Mouse (Mus musculus) MEL (cell line): ENCODE measurements around the gene Fam19a2. TPM values are rescaled to one million over a fixed set of nuclear protein-coding genes. Genes with fewer than 3 reads are reported as not detected.

Experiments used
- DNase-seq: peaks from one replicate; pipeline ENCODE4 v3.0.0; 2011; ENCODE audit warnings: low read depth, low spot score
- H3K27ac ChIP-seq: 2 replicates; pipeline ENCODE4 v1.5.1; 2012; ENCODE audit warnings: low read depth, mild to moderate bottlenecking, control low read depth, low read length, moderate library complexity; ENCODE audit not compliant: control insufficient read depth
- H3K27me3 ChIP-seq, 2 experiments: fragments of 150-350 bp in 1 of 2; sonication (generic) in 1 of 2; 2 replicates each; pipeline ENCODE4 v1.6.1; 2012; ENCODE audit warnings: low read length in 2 of 2, mild to moderate bottlenecking in 2 of 2, improper control_type of control experiment in 1 of 2, moderate library complexity in 1 of 2; ENCODE audit not compliant: insufficient read depth in 2 of 2, control insufficient read depth in 1 of 2
- H3K36me3 ChIP-seq, 2 experiments: 2 replicates each; pipeline ENCODE4 v1.6.1; 2012 to 2014; ENCODE audit warnings: low read length in 2 of 2, improper control_type of control experiment in 1 of 2, inconsistent platforms in 1 of 2, mild to moderate bottlenecking in 1 of 2; ENCODE audit not compliant: insufficient read depth in 2 of 2, control insufficient read depth in 1 of 2
- H3K4me1 ChIP-seq, 2 experiments: fragments of 150-350 bp in 1 of 2; sonication (generic) in 1 of 2; 2 replicates each; pipeline ENCODE4 v1.6.1; 2012; ENCODE audit warnings: low read length in 2 of 2, improper control_type of control experiment in 1 of 2, mild to moderate bottlenecking in 1 of 2; ENCODE audit not compliant: insufficient read depth in 2 of 2, control insufficient read depth in 1 of 2
- H3K4me3 ChIP-seq, 2 experiments: fragments of 150-350 bp in 1 of 2; sonication (generic) in 1 of 2; 2 replicates each; pipeline ENCODE4 v1.5.1; 2012; ENCODE audit warnings: low read depth in 2 of 2, low read length in 2 of 2, mild to moderate bottlenecking in 2 of 2, moderate library complexity in 2 of 2, control low read depth in 1 of 2, improper control_type of control experiment in 1 of 2; ENCODE audit not compliant: control insufficient read depth in 1 of 2, insufficient read depth in 1 of 2
- H3K79me2 ChIP-seq: 2 replicates; pipeline ENCODE4 v1.6.1; 2012; ENCODE audit warnings: mild to moderate bottlenecking, low read length, moderate library complexity; ENCODE audit not compliant: control insufficient read depth, poor library complexity, insufficient read depth
- H3K9ac ChIP-seq: 2 replicates; pipeline ENCODE4 v1.6.1; 2012; ENCODE audit warnings: low read depth, mild to moderate bottlenecking, control low read depth, low read length, moderate library complexity; ENCODE audit not compliant: control insufficient read depth, poor library complexity, severe bottlenecking
- H3K9me3 ChIP-seq: fragments of 150-350 bp; sonication (generic); replicated peaks from 2 replicates; pipeline ENCODE4 v1.6.1; 2012; ENCODE audit warnings: mild to moderate bottlenecking, low read length, improper control_type of control experiment, moderate library complexity; ENCODE audit not compliant: insufficient read depth
- BHLHE40 ChIP-seq: IDR thresholded peaks from 2 replicates; pipeline ENCODE4 v1.6.1; 2012; ENCODE audit warnings: low read depth, mild to moderate bottlenecking, inconsistent platforms, low read length, improper control_type of control experiment, borderline replicate concordance
- CHD1 ChIP-seq: IDR thresholded peaks from 2 replicates; pipeline ENCODE4 v1.6.1; 2012; ENCODE audit warnings: low read depth, mild to moderate bottlenecking, inconsistent platforms, low read length, improper control_type of control experiment
- CHD2 ChIP-seq: IDR thresholded peaks from 2 replicates; pipeline ENCODE4 v1.6.1; 2011; ENCODE audit warnings: low read length, improper control_type of control experiment
- CTCF ChIP-seq, 3 experiments: IDR thresholded peaks in 2 of 3; conservative IDR thresholded peaks in 1 of 3; 2 replicates each; pipeline ENCODE4 v1.5.1; 2011 to 2012; ENCODE audit warnings: low read length in 3 of 3, low read depth in 2 of 3, mild to moderate bottlenecking in 2 of 3, improper control_type of control experiment in 1 of 3, inconsistent platforms in 1 of 3, mixed read lengths in 1 of 3, moderate library complexity in 1 of 3; ENCODE audit not compliant: control insufficient read depth in 1 of 3, insufficient read depth in 1 of 3, poor library complexity in 1 of 3, severe bottlenecking in 1 of 3
- E2F4 ChIP-seq: IDR thresholded peaks from 2 replicates; pipeline ENCODE4 v1.6.1; 2011; ENCODE audit warnings: low read depth, low read length, improper control_type of control experiment, borderline replicate concordance
- ELF1 ChIP-seq: IDR thresholded peaks from 2 replicates; pipeline ENCODE4 v1.6.1; 2014; ENCODE audit warnings: low read depth, mild to moderate bottlenecking, inconsistent platforms, low read length, improper control_type of control experiment, moderate library complexity
- EP300 ChIP-seq, 2 experiments: IDR thresholded peaks; 2 replicates each; pipeline ENCODE4 v1.6.1; 2011; ENCODE audit warnings: improper control_type of control experiment in 2 of 2, low read length in 2 of 2, low read depth in 1 of 2, mild to moderate bottlenecking in 1 of 2
- ETS1 ChIP-seq: IDR thresholded peaks from 2 replicates; pipeline ENCODE4 v1.6.1; 2012; ENCODE audit warnings: low read depth, mild to moderate bottlenecking, inconsistent platforms, low read length, improper control_type of control experiment, moderate library complexity
- GABPA ChIP-seq: IDR thresholded peaks from 2 replicates; pipeline ENCODE4 v1.6.1; 2012; ENCODE audit warnings: low read depth, mild to moderate bottlenecking, inconsistent platforms, low read length, improper control_type of control experiment, moderate library complexity
- GATA1 ChIP-seq: IDR thresholded peaks from 2 replicates; pipeline ENCODE4 v1.6.1; 2011; ENCODE audit warnings: low read depth, low read length, improper control_type of control experiment
- HCFC1 ChIP-seq: IDR thresholded peaks from 2 replicates; pipeline ENCODE4 v1.6.1; 2012; ENCODE audit warnings: low read depth, mild to moderate bottlenecking, inconsistent platforms, low read length, improper control_type of control experiment, moderate library complexity
- JUND ChIP-seq: IDR thresholded peaks from 2 replicates; pipeline ENCODE4 v1.6.1; 2011; ENCODE audit warnings: low read depth, mild to moderate bottlenecking, improper control_type of control experiment, low read length
- MEF2A ChIP-seq: IDR thresholded peaks from 2 replicates; pipeline ENCODE4 v1.6.1; 2014; ENCODE audit warnings: low read depth, mild to moderate bottlenecking, inconsistent platforms, low read length, improper control_type of control experiment; ENCODE audit not compliant: poor library complexity, insufficient replicate concordance, severe bottlenecking; ENCODE audit errors: extremely low read depth
- MXI1 ChIP-seq: IDR thresholded peaks from 2 replicates; pipeline ENCODE4 v1.6.1; 2011; ENCODE audit warnings: mild to moderate bottlenecking, low read depth, low read length, improper control_type of control experiment
- MYB ChIP-seq: IDR thresholded peaks from 2 replicates; pipeline ENCODE4 v1.6.1; 2011; ENCODE audit warnings: mild to moderate bottlenecking, low read depth, low read length, improper control_type of control experiment
- POLR2A ChIP-seq, 2 experiments: IDR thresholded peaks; 2 replicates each; pipeline ENCODE4 v1.6.1; 2011 to 2012; ENCODE audit warnings: low read length in 2 of 2, mild to moderate bottlenecking in 2 of 2, control low read depth in 1 of 2, improper control_type of control experiment in 1 of 2, low read depth in 1 of 2, moderate library complexity in 1 of 2; ENCODE audit not compliant: control insufficient read depth in 1 of 2, insufficient read depth in 1 of 2, poor library complexity in 1 of 2
- POLR2AphosphoS2 ChIP-seq: IDR thresholded peaks from 2 replicates; pipeline ENCODE4 v1.6.1; 2011; ENCODE audit warnings: low read length, improper control_type of control experiment
- RAD21 ChIP-seq: IDR thresholded peaks from 2 replicates; pipeline ENCODE4 v1.6.1; 2011; ENCODE audit warnings: mild to moderate bottlenecking, low read depth, low read length, improper control_type of control experiment
- RCOR1 ChIP-seq: IDR thresholded peaks from 2 replicates; pipeline ENCODE4 v1.6.1; 2012; ENCODE audit warnings: low read depth, mild to moderate bottlenecking, inconsistent platforms, low read length, improper control_type of control experiment
- SIN3A ChIP-seq: IDR thresholded peaks from 2 replicates; pipeline ENCODE4 v1.6.1; 2012; ENCODE audit warnings: low read length, improper control_type of control experiment, inconsistent platforms
- SMC3 ChIP-seq: IDR thresholded peaks from 2 replicates; pipeline ENCODE4 v1.6.1; 2011; ENCODE audit warnings: low read depth, low read length, improper control_type of control experiment
- TAL1 ChIP-seq: IDR thresholded peaks from 2 replicates; pipeline ENCODE4 v1.6.1; 2012; ENCODE audit warnings: mild to moderate bottlenecking, inconsistent platforms, low read length, moderate library complexity, mixed read lengths
- TBP ChIP-seq: IDR thresholded peaks from 2 replicates; pipeline ENCODE4 v1.8.0; 2011; ENCODE audit warnings: low read depth, low read length, improper control_type of control experiment
- UBTF ChIP-seq: IDR thresholded peaks from 2 replicates; pipeline ENCODE4 v1.6.1; 2012; ENCODE audit warnings: low read depth, mild to moderate bottlenecking, inconsistent platforms, low read length, improper control_type of control experiment, moderate library complexity, borderline replicate concordance; ENCODE audit not compliant: insufficient read depth
- ZNF384 ChIP-seq: IDR thresholded peaks from 2 replicates; pipeline ENCODE4 v1.6.1; 2012; ENCODE audit warnings: low read depth, mild to moderate bottlenecking, inconsistent platforms, low read length, improper control_type of control experiment
- polyA plus RNA-seq, 2 experiments: library from polyadenylated mRNA; stranded (reverse) in 1 of 2; unstranded in 1 of 2; fragments of >175 nt in 1 of 2; fragments of >200 nt in 1 of 2; gene quantifications; 2 replicates each; pipeline versions ENCODE4 v1.2.1 to v1.2.4; 2012; ENCODE audit warnings: low replicate concordance in 2 of 2, low read depth in 1 of 2; ENCODE audit not compliant: insufficient read length in 2 of 2, insufficient read depth in 1 of 2, missing spikeins in 1 of 2
- total RNA-seq: library from RNA; depleted of rRNA; stranded (reverse); fragments of 300-350 nt; gene quantifications from 2 replicates; pipeline ENCODE4 v1.2.3, GENCODE M21; 2012

Fam19a2 gene
- total and polyA plus RNA-seq, 3 experiments = not detected

GRCm38 (mm10) chr10:123567677-123568076 lies 303.9 kb downstream of the Fam19a2 start:
- DNase-seq = no peak
- H3K27ac ChIP-seq = no peak overlapping the region
- H3K79me2 ChIP-seq = no peaks in the 10 kb centered on the region
- TF ChIP-seq GATA1 (no peak), MXI1 (no peak), SIN3A (no peak), CHD1 (no peak), MYB (no peak), HCFC1 (no peak), POLR2A (IDR thresholded peaks at IDR 0.05; ENCODE audit: control insufficient read depth in 1 of 2, insufficient read depth in 1 of 2, low read depth in 1 of 2, low read length in 2 of 2, poor library complexity in 1 of 2) (no peak), RCOR1 (no peak), RAD21 (no peak), ELF1 (no peak), CHD2 (no peak), CTCF (IDR thresholded peaks at IDR 0.05 in 2 of 3, conservative IDR thresholded peaks at IDR 0.05 in 1 of 3; ENCODE audit: control insufficient read depth in 1 of 3, insufficient read depth in 1 of 3, low read depth in 2 of 3, low read length in 3 of 3, poor library complexity in 1 of 3, severe bottlenecking in 1 of 3) (no peak), UBTF (no peak), SMC3 (no peak), JUND (no peak), TBP (no peak), MEF2A (no peak)
- TF ChIP-seq, all 39 proteins: peak for 0
- H3K4me1 ChIP-seq = no peaks in the 10 kb centered on the region
- H3K9ac ChIP-seq = no peak overlapping the region
- H3K9me3 ChIP-seq = no peaks in the 10 kb centered on the region
- no peak overlapping the region for H3K4me3 ChIP-seq
- no peaks in the 10 kb centered on the region for H3K36me3 ChIP-seq
- no peaks in the 10 kb centered on the region for H3K27me3 ChIP-seq

- Histone ChIP-seq H3K27me3 (no peaks in the 10 kb centered on the region), H3K4me3 (no peak overlapping the region), H3K27ac (no peak overlapping the region), H3K4me1 (no peaks in the 10 kb centered on the region), H3K9ac (no peak overlapping the region), H3K36me3 (no peaks in the 10 kb centered on the region), H3K9me3 (no peaks in the 10 kb centered on the region), H3K79me2 (no peaks in the 10 kb centered on the region)
- DNase-seq = no peak
- TF ChIP-seq GABPA = no peak
- TF ChIP-seq POLR2AphosphoS2 = no peak
- TF ChIP-seq ELF1 = no peak
- TF ChIP-seq SMC3 = no peak
- TF ChIP-seq MYB = no peak
- no peak for TF ChIP-seq RAD21
- no peak for TF ChIP-seq ETS1
- no peak for TF ChIP-seq GATA1
- TF ChIP-seq CHD1 = no peak
- no peak for TF ChIP-seq BHLHE40
- TF ChIP-seq E2F4 = no peak
- TF ChIP-seq UBTF = no peak
- no peak for TF ChIP-seq EP300 (IDR thresholded peaks at IDR 0.05; ENCODE audit: low read depth in 1 of 2, low read length in 2 of 2)
- TF ChIP-seq ZNF384 = no peak
- TF ChIP-seq MXI1 = no peak
- no peak for TF ChIP-seq TAL1
Measured at GRCm38 (mm10) chr10:123570616-123571188, 306.9 kb downstream of the Fam19a2 start.
